Mouse (Mus musculus): Measurements from ENCODE around the gene Rnf141.
A peak's percentile ranks its signal among the peaks of the same experiment; 100 is the strongest.

Rnf141 gene

DNA sequence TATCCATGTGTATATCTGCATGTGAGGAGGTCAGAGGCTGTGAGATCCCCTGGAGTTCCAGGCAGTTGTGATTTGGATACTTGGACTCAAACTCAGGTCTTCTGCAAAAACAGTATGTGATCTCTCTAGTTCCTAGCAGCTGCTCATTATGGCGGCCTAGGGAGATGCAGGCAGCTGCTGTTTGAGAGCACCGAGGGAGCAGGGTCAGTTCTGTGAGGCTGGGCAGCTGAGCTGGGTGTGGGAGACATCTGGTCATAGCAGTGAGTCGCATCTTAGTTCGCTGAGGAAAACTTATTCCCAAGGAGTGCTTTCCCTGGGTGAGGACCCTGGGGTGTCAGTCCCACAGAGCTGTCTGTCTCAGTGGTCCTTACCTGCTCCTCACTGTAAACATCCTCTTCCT, 49.5 kb downstream of the Rnf141 start:
- no peak for DNase-seq (ENCODE audit: low spot score in 2 of 2)

DNA sequence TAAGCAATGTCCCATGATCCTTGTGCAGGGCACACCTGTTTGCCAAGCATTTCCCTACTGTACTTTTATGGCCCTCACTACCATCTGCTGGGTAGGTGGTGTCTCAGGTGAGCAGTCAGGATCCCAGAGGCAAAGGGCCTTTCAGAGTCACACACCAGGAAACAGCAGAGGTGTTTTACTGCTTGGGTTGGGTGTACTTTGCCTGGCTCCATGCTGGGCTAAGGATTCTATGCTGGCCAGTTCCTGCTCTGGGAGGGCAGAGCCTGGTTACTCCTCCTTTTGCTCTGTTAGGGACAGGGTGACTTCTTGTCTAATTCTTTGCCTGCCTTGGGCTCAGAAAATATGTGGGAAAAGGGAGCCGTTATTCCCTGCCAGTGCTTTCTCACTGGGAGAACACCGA, 51.4 kb downstream of the Rnf141 start:
- no peak for DNase-seq (ENCODE audit: low spot score in 2 of 2)

DNA sequence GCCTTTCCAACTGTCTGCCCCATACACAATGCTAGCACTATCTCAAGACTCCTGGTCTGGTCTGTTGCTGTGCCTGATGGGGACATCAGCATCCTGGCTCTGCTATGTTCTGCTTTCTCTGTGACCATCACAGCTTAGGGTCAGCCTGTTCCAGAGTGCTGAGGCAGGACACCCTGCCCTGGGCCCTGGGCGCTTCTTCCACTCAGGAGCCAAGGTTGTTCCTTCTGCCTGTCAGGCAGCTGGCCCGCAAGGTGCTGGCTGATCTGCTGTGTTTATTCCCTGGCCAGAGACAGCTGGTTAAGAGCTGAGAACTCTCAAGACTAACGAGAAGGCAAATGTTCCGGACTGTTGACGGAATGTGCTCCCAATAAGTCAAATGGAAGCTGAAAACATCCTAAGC, 52.1 kb downstream of the Rnf141 start:
- DNase-seq (ENCODE audit: low spot score in 2 of 2): no peak

DNA sequence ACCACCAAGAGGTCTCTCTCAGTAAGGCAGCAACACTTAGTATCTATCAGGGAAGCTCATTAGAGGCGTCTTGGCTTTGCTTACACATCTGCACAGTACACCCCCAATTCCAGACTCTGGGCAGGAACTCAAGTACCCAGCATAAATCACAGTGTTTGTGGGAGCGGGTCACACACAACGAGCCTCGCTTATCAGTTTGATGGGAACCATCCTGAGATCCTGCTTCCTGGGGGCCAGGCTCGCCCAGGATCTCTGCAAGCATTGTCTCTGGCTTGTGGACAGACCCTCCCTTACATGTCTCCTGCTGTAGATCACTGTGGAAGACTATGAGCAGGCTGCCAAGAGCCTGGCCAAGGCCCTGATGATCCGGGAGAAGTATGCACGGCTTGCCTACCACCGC, 53.4 kb downstream of the Rnf141 start:
- DNase-seq (ENCODE audit: low spot score in 2 of 2): no peak

GRCm38 (mm10) chr7:110787310-110787709, 56.9 kb downstream of the Rnf141 start:
- no peak for DNase-seq (ENCODE audit: low spot score in 2 of 2)

GRCm38 (mm10) chr7:110785741-110786146, 58.5 kb downstream of the Rnf141 start:
- DNase-seq (ENCODE audit: low spot score in 2 of 2): no peak

- no peak for DNase-seq (ENCODE audit: low spot score in 2 of 2)
Observed at GRCm38 (mm10) chr7:110784965-110785364, 59.3 kb downstream of the Rnf141 start.

GRCm38 (mm10) chr7:110782845-110783478, 61.3 kb downstream of the Rnf141 start:
- DNase-seq (ENCODE audit: low spot score in 2 of 2): no peak

- peak; percentile 69 to 76 for DNase-seq (ENCODE audit: low spot score in 2 of 2)
Observed at GRCm38 (mm10) chr7:110782135-110782534, 62.1 kb downstream of the Rnf141 start.

- DNase-seq (ENCODE audit: low spot score in 2 of 2): peak; percentile 77 to 86
Observed at GRCm38 (mm10) chr7:110781231-110781711, 63.0 kb downstream of the Rnf141 start.

- DNase-seq (ENCODE audit: low spot score in 2 of 2): no peak
Observed at GRCm38 (mm10) chr7:110780520-110780919, 63.7 kb downstream of the Rnf141 start.

DNA sequence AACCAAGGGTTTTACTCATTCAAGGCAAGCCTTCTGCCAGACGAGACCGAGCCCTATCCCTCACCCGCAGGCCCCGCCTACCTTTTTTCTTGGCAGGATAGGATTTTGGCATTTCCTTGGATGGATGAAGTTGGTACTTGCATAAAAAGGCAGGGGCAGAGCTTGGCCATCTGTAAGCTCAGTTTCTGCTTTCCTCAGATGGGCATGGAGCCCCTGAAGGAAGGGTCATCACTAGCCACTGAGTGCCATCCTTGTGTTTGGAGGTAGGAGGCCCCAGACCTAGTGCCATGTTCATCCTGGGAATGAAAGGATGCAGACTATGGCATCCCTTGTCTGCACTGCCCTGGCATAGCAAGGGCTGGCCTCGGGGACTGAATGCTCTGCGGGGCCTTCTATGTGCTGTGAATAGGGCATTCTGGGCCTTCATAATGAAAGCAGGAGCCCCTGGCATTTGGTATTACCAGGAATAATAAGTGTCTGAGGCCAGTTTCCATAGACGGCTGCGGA, 64.6 kb downstream of the Rnf141 start:
- DNase-seq (ENCODE audit: low spot score in 2 of 2): no peak

DNA sequence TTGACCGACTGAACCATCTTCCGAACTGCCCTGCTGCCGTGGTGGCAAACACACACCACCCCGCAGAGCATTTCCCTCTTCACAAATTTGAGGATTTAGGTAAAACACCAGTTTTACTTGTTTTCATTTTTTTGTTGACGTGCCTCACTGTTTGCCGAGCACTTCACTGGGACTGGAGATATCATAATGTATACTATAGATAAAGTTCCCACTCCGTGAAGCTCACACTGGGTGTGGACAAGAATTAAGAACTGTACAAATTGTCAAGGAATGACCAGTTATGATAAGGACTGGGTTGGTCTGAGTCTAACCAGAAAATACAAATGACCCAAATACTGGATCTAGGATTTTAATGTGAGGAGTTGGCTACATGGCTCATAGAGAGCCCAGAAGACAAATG, 65.3 kb downstream of the Rnf141 start:
- DNase-seq (ENCODE audit: low spot score in 2 of 2): no peak

DNA sequence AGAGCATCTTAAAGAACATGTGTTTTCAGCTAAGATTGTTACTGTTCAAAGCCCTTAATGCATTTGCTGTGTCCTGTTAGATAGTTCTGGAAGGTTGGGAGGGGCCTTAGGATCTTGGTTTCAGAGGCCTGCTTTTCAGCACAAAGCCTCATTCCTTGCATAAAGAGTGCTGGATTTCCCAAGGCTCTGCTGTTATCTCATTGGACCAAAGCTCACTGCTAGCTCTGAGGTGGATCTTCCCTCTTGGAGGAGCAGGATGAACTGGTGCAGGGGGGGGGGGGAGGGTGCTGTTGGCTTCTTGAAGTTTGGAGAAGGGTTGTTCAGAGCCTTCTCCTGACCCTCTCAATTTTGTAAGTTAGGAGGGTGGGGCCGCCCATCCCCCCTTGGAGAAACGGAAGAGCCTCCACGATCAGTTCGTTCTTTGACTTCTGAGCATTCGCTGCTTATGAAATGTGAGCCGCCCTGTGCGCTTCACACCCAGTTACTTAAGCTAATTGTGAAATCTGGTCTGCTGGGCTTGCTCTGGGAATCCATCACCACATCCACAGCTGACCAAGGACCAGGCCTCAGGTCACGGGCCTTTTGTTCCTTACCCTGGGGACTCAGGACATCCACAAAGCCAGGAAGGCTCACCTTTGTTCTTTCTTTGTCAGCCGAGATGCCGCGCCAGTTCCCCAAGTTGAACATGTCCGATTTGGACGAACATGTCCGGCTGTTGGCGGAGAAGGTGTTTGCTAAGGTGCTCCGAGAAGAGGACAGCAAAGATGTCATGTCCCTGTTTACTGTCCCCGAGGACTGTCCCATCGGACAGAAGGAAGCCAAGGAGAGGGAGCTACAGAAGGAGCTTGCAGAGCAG, 66.9 kb downstream of the Rnf141 start:
- DNase-seq (ENCODE audit: low spot score in 2 of 2): no peak

DNA sequence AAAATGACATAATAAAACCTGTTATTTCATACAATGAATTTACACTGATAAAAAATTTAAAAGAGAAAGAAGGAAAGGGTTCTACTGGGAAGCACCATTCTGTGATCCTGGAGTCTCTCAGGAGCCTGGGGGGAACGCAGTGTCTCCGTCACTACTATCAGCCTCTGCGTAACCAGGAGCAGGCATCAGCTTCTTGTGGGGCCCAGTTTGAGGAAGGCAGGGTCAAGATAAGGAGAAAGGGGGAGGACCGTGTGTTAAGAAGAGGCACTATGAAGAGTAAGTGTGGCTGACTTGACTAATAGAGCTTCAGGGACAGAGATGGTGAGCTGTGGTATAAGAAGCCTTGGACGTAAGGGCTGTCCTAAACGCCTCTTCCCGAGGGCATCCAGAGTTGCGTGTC, 69.6 kb downstream of the Rnf141 start:
- peak; percentile 65 for DNase-seq (ENCODE audit: low spot score in 2 of 2)

DNA sequence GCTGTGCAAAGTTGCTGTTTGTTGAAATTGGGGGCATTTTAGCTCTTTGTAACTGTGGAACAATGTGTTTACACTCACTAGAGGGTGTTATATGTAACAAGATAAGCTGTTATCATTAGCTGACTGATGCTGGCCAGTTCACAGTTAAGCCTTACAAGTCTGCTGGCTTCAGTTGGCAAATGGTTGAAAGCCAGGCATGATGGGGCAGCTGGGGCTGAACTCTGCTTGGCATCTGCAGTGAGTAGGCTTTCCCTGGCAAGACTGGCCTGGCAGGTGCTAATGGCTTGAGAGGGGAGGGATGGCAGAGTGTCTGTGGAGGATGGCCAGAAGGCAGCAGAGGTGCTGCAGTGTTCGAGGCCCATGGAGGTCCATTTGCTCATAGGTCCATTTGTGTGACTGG, 70.2 kb downstream of the Rnf141 start:
- DNase-seq (ENCODE audit: low spot score in 2 of 2): peak; percentile 54 to 67

DNA sequence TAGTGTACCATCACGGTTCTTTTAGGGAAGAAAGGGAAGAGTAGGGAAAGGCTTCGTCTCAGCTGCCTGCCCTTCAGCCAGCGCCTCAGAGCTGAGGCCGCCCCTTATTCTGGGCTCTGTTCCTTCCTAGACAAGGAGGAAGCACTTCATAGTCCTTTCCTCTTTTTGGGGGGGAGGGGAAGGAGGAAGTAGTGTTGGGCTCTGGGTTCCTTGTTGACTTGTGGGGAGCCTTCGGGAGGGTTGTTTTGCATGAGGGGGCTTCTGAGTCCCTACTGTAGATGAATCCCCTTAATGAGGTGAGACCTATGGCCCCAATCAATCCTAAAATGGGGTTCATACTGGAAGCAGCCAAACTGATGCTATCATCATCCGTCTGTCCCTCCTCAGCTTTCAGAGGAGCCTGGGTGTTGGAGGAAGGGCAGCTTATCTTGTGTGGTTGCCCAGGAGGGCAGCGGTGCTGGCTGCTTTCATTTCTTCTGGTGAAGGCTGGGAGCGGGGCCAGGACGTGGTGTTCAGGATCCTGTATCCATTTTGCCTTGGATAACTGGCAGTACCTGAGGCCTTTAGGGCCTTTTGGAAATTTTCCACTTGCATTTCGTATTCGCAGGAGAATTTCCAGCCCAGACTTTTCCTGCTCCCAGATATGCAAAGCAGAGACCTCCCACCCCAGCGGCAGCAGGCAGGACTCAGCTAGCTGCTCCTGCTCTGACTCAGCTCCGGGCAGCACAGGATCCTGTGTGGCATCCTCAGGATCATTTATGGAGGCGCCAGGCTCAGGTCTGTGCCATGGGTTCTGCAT, 70.9 kb downstream of the Rnf141 start:
- peak; percentile 73 to 75 for DNase-seq (ENCODE audit: low spot score in 2 of 2)

DNA sequence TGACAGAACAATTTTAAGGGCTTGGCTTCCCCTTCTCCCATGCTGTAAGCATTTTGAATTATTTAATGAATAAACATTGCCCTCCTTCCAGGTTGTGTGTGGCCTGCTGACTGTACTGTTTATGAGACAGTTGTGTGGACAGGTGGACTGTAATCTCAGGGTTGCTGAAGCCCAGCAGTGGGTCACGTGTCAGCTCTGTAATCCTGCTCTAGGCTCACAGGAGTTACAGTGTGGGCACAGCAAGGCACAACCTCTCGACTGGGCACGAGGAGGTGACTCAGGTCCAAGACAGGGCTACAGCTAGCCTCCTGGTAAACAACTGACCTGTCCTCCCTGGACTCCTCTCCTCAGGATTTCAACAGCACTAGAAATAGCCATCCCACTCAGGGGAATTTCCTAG, 71.9 kb downstream of the Rnf141 start:
- DNase-seq (ENCODE audit: low spot score in 2 of 2): peak; percentile 37 to 47

GRCm38 (mm10) chr7:110770949-110771348, 73.3 kb downstream of the Rnf141 start:
- peak in 1 of 2 experiments; percentile 46 for DNase-seq (ENCODE audit: low spot score in 2 of 2)

GRCm38 (mm10) chr7:110769094-110769493, 75.2 kb downstream of the Rnf141 start:
- peak; percentile 68 to 74 for DNase-seq (ENCODE audit: low spot score in 2 of 2)

DNA sequence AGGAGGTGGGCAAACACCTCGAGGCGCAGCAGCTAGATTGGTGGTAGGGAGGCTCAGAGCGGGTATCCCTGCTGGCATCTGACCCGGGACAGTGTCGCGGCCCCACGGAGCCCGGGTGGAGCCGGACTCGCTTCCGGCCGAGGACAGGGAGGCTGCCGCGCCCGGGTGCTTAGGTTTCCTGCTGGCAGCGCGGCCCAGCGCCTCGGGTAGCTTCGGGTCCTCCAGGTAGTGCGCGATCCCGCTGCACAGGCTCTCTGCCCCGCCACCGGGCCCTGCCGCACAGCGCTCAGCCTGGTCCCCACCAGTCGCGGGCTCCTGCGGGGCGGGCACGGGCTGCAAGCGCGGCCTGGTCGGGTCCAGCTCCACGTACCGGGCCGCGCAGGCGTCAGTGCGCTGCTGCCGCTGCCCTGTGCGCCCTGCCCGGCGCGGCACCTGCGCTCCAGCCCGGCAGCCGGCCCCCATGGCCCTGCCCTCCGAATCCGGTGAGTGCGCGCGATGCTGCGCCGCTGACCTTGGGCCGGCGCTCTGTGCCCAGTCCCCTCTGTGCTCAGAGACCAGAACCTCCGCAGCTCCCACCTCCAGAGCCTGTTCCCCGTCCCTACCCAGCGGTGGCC, 75.7 kb downstream of the Rnf141 start:
- peak; percentile 76 to 83 for DNase-seq (ENCODE audit: low spot score in 2 of 2)

DNA sequence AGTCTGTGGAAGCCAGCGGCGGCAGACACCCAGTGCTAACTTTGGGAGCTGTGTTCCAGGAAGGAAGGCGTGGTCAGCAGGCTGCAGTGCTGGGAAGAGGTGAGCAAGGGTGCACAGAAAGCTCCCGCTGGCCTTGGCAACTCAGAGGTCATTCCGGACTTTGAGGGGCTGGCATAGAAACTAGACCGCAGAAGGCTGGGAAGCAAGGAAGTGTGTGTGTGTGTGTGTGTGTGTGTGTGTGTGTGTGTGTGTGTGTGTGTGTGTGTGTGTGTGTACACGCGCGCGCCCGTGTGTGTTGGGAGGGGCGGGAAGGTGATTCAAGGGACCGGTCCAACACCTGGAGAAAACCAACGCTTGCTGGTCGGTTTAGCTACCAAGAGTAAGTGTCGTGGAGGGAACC, 76.3 kb downstream of the Rnf141 start, which contains the start of gene Ampd3:
Gene Ampd3, plus strand, starts transcription at position 206 of the 400 bp plus-strand sequence.
- DNase-seq (ENCODE audit: low spot score in 2 of 2): peak in 1 of 2 experiments; percentile 34
